Mouse (Mus musculus): Measurements from ENCODE around the gene Tmem139. TPM values are rescaled to one million over a fixed set of nuclear protein-coding genes. Genes with fewer than 3 reads are reported as not detected.

Gene Tmem139
- total RNA-seq (2021): not detected

DNA sequence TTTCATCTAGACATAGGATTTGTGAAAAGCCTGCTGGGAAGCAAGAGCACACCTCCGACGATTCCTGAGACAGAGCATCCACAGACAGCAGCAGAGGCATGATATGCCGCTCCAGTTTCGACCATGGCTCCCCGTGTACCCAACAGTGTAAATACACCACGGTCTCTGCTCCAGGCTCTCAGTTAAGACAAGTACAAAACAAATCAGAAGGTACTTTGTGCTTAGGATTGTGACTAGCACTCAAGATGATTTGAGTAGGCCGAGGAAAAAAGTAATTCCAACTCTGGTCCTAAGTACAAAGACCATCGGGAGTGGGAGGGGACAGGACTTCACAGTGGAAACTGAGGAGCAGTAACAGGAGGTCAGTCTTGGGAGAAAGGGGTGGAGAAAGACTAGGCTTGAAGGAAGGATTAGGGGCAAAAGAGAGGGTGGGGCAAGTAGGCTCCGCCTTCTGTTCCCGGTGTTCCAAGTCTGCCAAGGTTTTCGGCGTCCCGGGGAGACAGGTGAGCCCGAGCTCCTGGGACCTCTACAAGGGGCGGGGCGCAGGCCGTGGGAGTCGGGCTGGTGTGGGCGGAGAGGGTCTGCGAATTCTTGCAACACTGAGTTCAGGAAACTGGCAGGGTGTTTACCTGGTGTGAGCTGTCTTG is at the start of gene Tmem139:
TSS of gene Tmem139 (plus strand) at position 447 of the 647 bp plus-strand sequence.
- DNase-seq (ENCODE audit: low spot score in 2 of 2): no peak
- intact Hi-C loops (cut with DNase I): no loop called here

DNA sequence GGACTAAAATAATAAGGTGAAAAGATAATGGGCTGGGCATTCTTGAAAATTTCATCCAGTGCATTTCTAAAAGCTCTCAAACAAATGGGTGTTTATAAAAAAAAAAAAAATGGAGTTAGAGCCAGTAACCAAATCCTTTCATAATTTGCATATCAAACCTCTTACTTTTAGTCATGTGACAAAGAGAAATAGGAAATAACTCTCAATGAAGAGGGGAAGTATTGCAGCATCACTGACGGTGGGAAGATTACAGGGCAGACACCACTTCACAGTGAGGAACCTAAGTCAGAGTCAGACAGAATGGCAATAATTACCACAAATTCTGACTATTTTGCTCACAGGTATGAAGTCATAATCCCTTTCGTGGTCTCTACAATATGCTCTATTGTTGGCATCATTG is 46.7 kb upstream of the Tmem139 start, which contains the start of gene Tas2r144:
TSS of gene Tas2r144 (plus strand) at position 301 of the 400 bp plus-strand sequence.
- intact Hi-C loops (cut with DNase I): no loop called here
- DNase-seq (ENCODE audit: low spot score in 2 of 2): no peak

DNA sequence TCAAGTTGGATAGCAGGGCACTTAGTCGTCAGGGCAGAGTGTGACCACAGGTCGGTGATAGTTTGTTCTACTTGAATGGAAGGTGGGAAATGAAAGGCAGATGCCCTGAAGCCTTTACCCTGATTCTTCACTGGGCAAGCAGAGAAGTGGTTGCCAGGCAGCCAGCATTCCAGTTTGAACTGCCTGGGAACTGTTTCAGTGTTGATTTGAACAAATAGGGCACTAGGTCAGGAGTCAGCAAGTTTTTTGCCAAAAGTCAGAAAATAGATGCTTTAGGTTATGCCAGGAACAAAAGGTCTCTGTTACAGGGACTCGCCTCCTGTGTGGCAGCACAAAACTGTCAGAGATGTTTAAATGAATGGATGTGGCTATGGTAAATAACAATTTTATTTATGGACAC is 39.5 kb upstream of the Tmem139 start:
- no peak for DNase-seq (ENCODE audit: low spot score in 2 of 2)
- intact Hi-C loops (cut with DNase I): no loop called here

DNA sequence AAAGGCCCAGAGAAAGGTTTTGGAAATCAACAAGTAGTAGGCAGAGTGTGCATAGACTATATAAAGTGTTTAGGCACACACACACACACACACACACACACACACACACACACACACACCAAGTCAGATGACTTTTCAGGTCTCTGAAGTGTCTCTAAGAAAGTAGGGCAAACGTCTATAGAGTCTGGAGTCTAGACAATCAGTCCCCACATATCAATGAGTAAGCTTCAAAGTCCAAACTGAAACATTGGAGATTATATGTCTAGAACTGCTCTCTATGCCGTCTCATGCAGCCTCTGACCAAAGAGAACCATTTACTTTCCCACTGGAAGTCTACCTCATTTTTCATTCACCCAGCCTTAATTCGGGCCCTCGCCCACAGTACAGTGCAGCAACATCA is 36.7 kb upstream of the Tmem139 start:
- no peak for DNase-seq (ENCODE audit: low spot score in 2 of 2)
- intact Hi-C loops (cut with DNase I): loop anchor here (5.0 kb wide), 1 partner anchor 102 kb away; no protein-coding TSS in a partner anchor

DNA sequence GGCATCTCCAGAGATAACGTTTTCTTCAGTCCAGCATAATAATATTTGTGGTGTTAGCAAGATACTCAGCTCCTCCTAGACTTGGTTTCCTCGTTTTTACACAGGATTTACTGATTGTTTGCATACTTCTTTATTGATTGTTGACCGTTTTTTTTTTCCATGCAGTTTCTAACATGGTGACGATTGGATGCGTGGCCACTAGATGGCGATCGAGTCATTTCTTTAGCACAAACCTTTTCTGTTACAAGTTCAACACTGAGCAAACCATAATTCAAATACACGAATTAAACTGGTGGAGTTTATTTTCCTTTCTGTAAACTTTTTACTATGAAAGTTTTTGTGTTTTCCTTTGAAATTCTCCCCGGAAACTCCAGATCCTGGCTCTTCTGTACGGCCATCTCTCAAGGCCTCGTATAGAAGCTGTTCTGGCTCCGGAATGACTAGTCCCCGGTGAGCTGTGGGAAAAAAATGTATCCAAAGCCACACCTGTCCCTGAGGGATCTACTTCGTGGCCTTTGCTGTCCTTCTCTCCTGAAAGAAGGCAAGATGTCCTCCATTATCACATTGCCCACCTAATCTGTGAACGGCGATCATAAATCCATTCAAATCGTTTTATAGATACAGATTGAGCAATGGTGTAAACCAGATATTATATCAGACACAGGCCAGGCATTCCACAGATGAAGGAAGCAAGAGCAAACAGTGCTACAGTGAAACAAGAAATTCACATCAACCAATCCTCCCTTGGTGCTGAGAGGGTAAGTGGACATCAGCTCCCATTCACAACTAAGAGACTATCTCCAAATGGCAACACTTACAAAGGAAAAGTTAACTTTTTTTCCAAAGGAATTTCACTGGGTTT is 34.3 kb upstream of the Tmem139 start:
- intact Hi-C loops (cut with DNase I): loop anchor here (2.0 to 5.0 kb wide), 4 partner anchors 29 to 355 kb away; no protein-coding TSS in a partner anchor
- peak; percentile 71 to 73 for DNase-seq (ENCODE audit: low spot score in 2 of 2)

DNA sequence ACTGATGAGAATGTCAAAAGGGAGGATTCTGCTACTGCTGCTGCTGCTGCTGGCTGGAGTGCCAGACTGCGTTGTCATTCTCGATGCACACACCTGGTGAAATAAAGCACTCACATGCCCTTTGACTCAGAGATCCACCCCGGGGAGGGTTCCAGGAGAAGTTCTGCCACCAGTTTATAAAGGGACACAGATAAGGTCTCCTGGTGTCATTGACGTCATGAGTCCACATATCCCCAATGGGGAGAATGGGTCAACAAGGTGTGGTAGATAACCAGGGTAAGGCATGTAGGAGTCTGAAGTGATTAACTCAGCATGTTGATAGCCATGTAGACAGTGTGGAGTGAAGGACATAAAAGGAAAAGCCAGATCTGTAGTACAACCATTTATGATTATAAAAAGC is 32.2 kb upstream of the Tmem139 start:
- no peak for DNase-seq (ENCODE audit: low spot score in 2 of 2)
- intact Hi-C loops (cut with DNase I): loop anchor here (2.0 to 10.0 kb wide), 3 partner anchors 35 to 1075 kb away; partner anchors contain the start of genes Casp2 and Nobox

DNA sequence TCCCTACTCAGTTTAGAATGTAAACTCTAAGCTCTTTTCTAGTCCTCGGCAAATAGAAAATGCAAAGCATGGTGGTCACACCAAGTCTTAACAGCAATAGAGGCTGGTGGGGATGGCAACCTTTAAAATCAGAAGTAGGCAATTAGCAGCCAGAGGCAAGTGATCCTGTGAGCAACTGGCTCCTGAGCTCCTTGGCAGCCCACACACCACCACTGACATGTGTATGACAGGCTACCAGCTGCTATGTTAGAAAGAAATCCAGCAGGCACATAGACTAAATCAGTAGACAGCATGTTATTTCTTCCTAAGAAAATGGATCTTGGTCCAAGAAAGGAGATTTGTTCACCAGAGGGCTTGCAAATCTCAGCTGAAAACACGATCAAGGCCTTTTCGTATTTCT is 30.6 kb upstream of the Tmem139 start:
- DNase-seq (ENCODE audit: low spot score in 2 of 2): peak; percentile 34 to 77
- intact Hi-C loops (cut with DNase I): loop anchor here (2.0 to 10.0 kb wide), 2 partner anchors 34 to 1074 kb away; partner anchors contain the start of genes Casp2 and Nobox

DNA sequence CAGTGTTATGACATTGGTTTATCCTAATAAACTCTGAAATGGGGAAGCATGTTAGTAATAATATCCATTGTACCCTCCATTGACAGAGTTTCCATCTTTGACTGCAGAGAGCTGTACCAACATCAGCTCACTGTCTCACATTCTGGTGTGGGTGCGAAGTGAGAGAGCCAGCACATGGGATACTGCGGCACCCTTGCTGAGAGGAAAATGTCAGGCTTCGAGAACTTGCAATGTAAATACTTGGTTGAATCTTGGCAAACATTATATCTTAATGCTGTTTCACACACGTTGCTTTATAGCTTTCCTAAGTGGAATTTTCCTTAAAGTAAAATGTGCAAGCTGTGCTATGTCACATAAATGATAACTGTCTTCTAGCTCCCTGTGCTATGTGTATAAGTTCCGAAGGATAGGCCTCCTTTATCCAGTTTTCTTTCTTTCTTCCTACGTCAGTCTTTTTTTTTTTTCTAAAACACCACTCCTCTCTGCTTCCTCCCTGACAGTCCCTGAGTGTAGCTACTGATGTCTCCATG is 24.4 kb upstream of the Tmem139 start:
- intact Hi-C loops (cut with DNase I): loop anchor here (10.0 kb wide), 1 partner anchor 1067 kb away; the partner anchor contains the start of gene Nobox
- peak; percentile 32 to 84 for DNase-seq (ENCODE audit: low spot score in 2 of 2)

DNA sequence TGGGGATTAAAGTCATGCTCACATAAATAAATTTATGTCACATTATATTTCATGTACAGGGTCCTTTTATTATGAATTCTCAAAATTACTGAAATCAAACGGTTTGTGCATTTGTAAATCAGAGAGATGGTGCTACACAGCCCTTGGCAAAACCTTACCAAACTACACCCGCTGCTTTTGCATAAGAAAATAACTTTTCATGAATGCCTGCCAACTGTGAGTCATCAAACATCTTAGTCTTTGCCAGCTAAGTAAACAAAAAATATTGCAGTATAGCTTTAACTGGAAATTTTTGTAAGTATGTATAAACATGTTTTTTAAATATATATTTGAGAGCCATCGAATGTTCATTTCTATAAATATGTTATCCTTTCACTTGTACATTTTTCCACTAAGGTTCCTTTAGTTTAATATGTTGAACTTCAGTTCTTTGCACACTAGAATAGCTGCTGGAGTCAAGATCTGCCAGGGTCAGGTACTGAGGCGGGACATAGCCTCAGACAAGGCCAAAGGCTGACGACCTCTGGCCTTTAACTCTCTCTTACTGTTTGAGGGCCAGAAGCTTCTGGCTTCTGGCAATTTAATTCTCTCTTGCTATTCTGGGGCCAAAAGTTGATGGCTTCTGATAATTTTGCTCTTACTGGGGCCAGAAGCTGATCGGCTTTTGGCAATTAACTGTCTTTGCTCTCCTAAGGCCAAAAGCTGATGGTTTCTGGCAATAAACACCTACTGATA is 20.3 kb upstream of the Tmem139 start:
- intact Hi-C loops (cut with DNase I): no loop called here

DNA sequence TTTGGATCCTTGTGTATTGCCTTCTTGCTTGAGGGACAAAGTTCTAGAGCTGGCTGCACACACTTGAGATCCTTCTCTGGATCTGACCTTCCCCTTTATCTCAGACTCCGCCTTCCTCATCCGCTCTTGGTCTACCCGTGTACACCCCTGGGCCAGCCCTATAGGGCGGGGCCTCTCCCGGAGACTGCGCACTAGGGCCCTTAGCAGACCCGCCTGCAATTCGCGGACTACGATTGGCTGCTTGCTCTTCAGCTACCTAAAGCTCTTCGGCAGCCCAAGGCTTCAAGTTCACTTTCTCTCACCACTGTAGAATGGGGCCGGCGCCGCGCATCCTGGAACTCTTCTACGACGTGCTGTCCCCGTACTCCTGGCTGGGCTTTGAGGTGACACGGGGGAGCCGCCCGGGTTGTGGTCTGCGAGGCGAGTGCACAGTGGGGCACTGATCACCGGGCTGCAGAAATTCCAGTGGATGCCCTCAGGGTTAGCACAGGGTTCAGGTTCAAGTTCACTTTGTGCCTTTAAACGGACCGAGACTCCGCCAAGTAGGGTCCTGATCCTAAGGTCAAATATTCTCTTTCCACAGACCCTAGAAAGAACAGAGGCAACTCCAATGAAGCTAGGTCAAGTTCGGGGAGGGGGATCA is 15.9 kb upstream of the Tmem139 start, which contains the start of gene Gstk1:
TSS of gene Gstk1 (plus strand) at position 225 of the 643 bp plus-strand sequence.
- peak; percentile 45 to 80 for DNase-seq (ENCODE audit: low spot score in 2 of 2)
- intact Hi-C loops (cut with DNase I): no loop called here

More for the DNA sequence above, 20.3 kb upstream of the Tmem139 start:
- peak; percentile 16 to 51 for DNase-seq (ENCODE audit: low spot score in 2 of 2)

DNA sequence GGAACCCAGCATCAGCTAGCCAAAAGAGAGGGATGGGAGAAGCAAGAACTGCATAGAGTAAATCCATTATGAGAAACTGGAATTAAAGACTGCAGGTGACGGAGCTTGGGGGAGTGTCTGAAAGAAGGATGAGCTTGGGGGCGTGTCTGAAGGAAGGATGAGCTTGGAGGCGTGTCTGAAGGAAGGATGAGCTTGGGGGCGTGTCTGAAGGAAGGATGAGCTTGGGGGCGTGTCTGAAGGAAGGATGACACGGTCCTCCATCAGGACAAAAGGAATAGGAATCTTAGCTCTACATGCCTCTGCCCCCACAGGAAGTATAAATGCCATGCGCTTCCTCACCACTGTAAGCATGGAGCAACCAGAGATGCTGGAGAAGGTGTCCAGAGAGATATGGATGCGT is 14.6 kb upstream of the Tmem139 start:
- no peak for DNase-seq (ENCODE audit: low spot score in 2 of 2)
- intact Hi-C loops (cut with DNase I): no loop called here

DNA sequence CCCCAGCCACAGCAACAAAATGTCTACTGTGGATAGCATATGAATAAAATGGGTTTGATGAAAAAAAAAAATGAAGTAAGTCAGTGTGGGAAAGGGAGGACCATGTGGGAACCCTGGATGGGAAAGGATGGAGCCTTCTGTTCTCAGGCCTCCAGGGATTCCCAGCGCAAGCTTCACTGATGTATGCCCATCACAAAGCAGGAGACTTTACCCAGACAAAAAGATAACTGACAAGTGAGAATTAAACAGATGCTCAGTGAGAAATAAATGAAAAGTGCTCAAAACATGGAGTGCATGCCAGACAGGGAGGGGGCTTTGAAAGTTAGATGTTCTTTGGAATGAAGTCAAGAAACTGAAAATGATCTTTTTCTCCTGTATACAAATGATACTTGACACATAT is 13.8 kb upstream of the Tmem139 start:
- no peak for DNase-seq (ENCODE audit: low spot score in 2 of 2)
- intact Hi-C loops (cut with DNase I): no loop called here

DNA sequence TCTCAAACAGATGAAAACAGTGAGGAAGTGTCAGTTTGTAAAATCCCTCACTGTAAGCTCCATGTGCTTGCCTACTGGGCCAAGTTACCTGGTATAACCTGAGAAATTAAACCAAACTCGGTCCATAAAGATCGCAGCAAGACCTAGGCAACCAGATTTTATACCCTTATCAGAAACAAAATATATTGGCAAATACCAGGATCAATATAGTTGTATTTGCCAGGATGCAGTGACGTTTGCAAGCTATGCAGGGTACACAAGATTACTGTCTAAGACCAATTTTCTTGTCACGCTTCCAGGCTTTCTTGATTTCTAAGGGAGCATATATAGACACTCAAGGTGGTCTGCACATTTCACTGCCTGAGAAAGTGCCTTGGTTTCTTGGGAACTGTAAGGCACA is 10.0 kb upstream of the Tmem139 start:
- DNase-seq (ENCODE audit: low spot score in 2 of 2): no peak
- intact Hi-C loops (cut with DNase I): no loop called here

DNA sequence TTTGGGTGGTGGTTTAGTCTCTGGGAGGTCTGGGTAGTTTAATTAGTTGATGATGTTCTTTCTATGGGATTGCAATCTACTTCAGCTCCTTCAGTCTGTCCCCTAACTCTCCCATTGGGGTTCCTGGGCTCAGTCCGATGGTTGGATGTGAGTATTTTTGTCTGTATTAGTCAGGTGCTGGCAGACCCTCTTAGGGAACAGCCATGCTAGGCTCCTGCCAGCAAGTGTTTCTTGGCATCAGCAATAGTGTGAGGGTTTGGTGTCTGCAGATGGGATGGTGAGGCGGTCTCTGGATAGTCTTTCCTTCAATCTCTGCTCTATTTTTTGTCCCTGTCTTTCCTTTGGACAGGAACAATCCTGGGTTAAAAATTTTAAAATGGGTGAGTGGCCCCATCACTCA is 8.7 kb upstream of the Tmem139 start:
- intact Hi-C loops (cut with DNase I): no loop called here

DNA sequence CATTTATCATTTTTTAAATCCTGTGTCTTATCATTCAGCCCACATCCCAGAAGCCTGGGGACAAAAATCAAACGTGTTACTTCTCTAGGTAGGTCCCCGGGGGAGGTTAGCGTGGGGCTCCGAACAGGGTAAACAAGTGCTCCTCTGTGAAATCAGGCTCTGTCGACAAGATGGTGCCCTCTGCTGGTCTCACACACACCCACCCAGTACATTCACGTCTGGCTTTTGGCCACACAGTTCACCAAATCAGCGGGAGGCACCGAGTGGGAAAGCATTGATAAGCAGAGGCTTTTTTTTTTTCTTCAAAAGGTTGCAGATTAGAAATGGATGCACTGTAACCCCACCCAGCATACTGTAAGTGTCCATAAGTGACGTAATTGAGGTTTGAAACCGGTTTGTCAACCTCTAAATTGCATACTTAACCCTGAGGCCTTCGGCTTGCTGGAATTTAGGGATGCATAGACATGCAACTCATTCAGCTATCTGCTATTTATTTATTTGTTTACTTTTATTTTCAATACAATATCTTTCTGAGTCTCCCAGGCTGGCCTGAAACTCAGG is 4.4 kb upstream of the Tmem139 start:
- intact Hi-C loops (cut with DNase I): loop anchor here (2.0 kb wide), 1 partner anchor 31 kb away; no protein-coding TSS in a partner anchor
- DNase-seq (ENCODE audit: low spot score in 2 of 2): peak; percentile 46 to 56

More for the DNA sequence above, 8.7 kb upstream of the Tmem139 start:
- DNase-seq (ENCODE audit: low spot score in 2 of 2): no peak

DNA sequence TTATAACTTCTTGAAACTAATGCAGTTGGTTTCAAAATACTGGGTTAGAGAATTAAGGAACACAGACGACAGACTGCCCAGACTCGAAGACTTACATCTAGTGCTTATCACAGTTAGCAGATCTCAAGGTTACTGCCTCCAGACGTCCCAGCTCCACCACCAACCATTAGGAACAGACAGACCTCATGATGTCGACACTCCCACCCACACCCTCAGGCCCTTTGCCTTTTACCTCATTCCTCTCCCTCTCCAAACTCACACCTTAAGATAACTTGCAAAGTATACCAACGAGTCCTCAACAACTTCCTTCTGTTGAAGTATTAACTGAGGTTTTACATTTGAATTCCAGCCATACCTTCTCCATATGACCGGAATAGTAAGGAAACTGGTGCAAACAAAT is 1.3 kb upstream of the Tmem139 start:
- DNase-seq (ENCODE audit: low spot score in 2 of 2): no peak
- intact Hi-C loops (cut with DNase I): no loop called here

DNA sequence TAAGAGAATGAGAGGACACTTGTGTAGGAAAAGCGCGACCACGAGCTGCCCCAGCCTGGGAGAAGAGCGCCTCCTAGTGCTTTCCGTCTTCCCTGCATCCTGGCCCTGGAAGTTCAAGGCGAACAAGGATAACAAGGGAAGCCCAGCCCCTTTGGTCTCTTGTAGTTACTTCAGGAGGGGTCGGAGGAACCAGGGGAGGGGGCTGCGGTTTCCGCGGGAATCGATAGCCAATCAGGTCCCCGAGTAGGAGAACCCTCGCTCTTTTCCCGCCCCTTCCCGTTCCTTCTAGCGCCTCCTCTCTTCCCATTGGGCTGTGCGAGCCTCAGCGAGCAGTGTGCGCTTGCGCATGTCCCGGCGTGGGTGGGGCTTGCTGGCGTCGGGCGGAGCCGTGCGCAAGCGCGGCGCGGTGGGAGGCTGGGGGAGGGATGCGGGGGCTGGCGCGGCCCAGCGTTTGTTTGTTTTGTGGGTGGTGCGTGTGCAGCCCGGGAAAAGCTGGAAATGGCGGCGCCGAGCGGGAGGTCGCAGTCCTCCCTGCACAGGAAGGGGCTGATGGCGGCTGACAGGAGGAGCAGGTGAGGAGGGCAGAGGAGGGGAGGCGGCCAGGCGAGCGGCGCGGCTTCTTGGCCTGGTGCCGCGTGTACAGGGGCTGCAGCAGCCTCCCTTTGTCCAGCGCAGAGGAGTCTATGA is 3.0 kb downstream of the Tmem139 start, which contains the start of gene Casp2:
TSS of gene Casp2 (plus strand) at position 360 of the 687 bp plus-strand sequence.
- DNase-seq (ENCODE audit: low spot score in 2 of 2): peak; percentile 97 to 99
- intact Hi-C loops (cut with DNase I): loop anchor here (2.0 to 5.0 kb wide), 4 partner anchors 34 to 658 kb away; partner anchors contain the start of gene Fam131b
